Comparison of ENCODE assay signal across 25 mouse cellular contexts in genomic region chr16:20116069-20116468, GRCm38 (mm10).
"Had no signal": no experiment of that assay in that cellular context is flagged by ENCODE, and none has a peak within 500 bp of the region (broad histone marks: within the 10 kb centered on the region; RNA-seq: fewer than 3 reads in every experiment).

No protein-coding gene starts in this region.

- H3K9ac ChIP-seq: limb, embryonic 13.5 days; liver, embryonic 12.5 days; liver, embryonic 15.5 days; midbrain, embryonic 13.5 days; neural tube, embryonic 13.5 days had no signal

- DNase-seq: kidney, adult 18-20 months; kidney, adult 9 months; kidney, postnatal 25 days; layer of hippocampus, adult 9-11 months; liver; lung, adult 18-20 months; lung, postnatal 14 days; retina, postnatal 1 day; right cerebral cortex, postnatal 25 days; spleen, adult 18-20 months; thymus, adult 2 months; thymus, postnatal 14 days; thymus, postnatal 4 days had no signal

- H3K27ac ChIP-seq: layer of hippocampus, adult 2 months; limb, embryonic 10.5 days; limb, embryonic 13.5 days; liver, embryonic 12.5 days; liver, embryonic 15.5 days; midbrain, embryonic 10.5 days; midbrain, embryonic 13.5 days; neural tube, embryonic 13.5 days had no signal

- H3K4me3 ChIP-seq: layer of hippocampus, adult 2 months; limb, embryonic 10.5 days; limb, embryonic 13.5 days; liver, embryonic 12.5 days; liver, embryonic 15.5 days; megakaryocyte, embryonic 14.5 days; midbrain, embryonic 10.5 days; midbrain, embryonic 13.5 days; myocyte; neural tube, embryonic 13.5 days had no signal

- H3K27me3 ChIP-seq: limb, embryonic 13.5 days; liver, embryonic 12.5 days; liver, embryonic 15.5 days; megakaryocyte, embryonic 14.5 days; neural tube, embryonic 13.5 days had no signal

- ATAC-seq: intestine, embryonic 16.5 days; liver, embryonic 12.5 days; midbrain, embryonic 13.5 days; midbrain, embryonic 16.5 days had no signal

- H3K4me1 ChIP-seq: limb, embryonic 10.5 days; limb, embryonic 13.5 days; liver, embryonic 12.5 days; liver, embryonic 15.5 days had no signal

- H3K9me3 ChIP-seq: limb, embryonic 10.5 days; limb, embryonic 13.5 days; liver, embryonic 12.5 days; liver, embryonic 15.5 days; megakaryocyte, embryonic 14.5 days; midbrain, embryonic 10.5 days; midbrain, embryonic 13.5 days; neural tube, embryonic 13.5 days had no signal

- H3K4me2 ChIP-seq: limb, embryonic 13.5 days; liver, embryonic 12.5 days; liver, embryonic 15.5 days; midbrain, embryonic 13.5 days; neural tube, embryonic 13.5 days had no signal
